Mouse (Mus musculus) heart, postnatal 10 days (tissue): ENCODE measurements around the gene Chka. TPM values are rescaled to one million over a fixed set of nuclear protein-coding genes. Genes with fewer than 3 reads are reported as not detected.

Source experiments
- DNase-seq, 2 experiments: peaks; one replicate each; pipeline ENCODE4 v3.0.0; 2021
- intact Hi-C: fragments of 180-260 bp; cut with DNase I; formaldehyde crosslinking; loops from one replicate; pipeline ENCODE4 v1.15.1; 2025
- total RNA-seq, 2 experiments: library from RNA; stranded (reverse); gene quantifications; 2 replicates each; pipeline ENCODE4 v1.2.3; 2021

The Chka gene
- total RNA-seq, 2 experiments from 2014 or later: 12.1 to 17.8 TPM

- DNase-seq: peak; percentile 70 to 77
- intact Hi-C loops: no loop called here
These were observed 84.6 kb downstream of the Chka start for GRCm38 (mm10) chr19:3935896-3936850.

- intact Hi-C loops: no loop called here
- no peak for DNase-seq
These were observed 90.7 kb downstream of the Chka start for GRCm38 (mm10) chr19:3942315-3942714.

- intact Hi-C loops: no loop called here
- peak in 1 of 2 experiments; percentile 31 for DNase-seq
These were observed 91.6 kb downstream of the Chka start for GRCm38 (mm10) chr19:3942986-3943735.

Other genes with a start within 250 kb of the Chka start
- gene Lrp5, start 165.2 kb upstream of the Chka start, total RNA-seq: 10 to 100 TPM; 50.6 to 51.0 TPM
- gene 1810055G02Rik, start 143.5 kb upstream of the Chka start, total RNA-seq: 10 to 100 TPM; 12.0 to 14.2 TPM
- 10 to 100 TPM; 36.7 to 38.9 TPM for gene Kmt5b, start 84.4 kb upstream of the Chka start, total RNA-seq
- 10 to 100 TPM; 15.7 to 16.2 TPM for gene Tcirg1, start 55.4 kb downstream of the Chka start, total RNA-seq
- gene Ndufs8, start 61.0 kb downstream of the Chka start, total RNA-seq: 100 to 1,000 TPM; 358 to 371 TPM
- gene Aldh3b1, start 78.0 kb downstream of the Chka start, total RNA-seq: 1 to 10 TPM; 2.6 to 2.7 TPM
- gene Unc93b1, start 83.4 kb downstream of the Chka start, total RNA-seq: 10 to 100 TPM; 19.7 to 24.5 TPM
- gene Aldh3b3, start 106.9 kb downstream of the Chka start, total RNA-seq: under 1 TPM; 0.10 to 0.24 TPM
- under 1 TPM; 0.32 to 0.72 TPM for gene Aldh3b2, start 120.6 kb downstream of the Chka start, total RNA-seq
- gene Acy3, start 134.8 kb downstream of the Chka start, total RNA-seq: 10 to 100 TPM; 12.8 to 13.4 TPM
- not detected for gene Tbx10, start 141.0 kb downstream of the Chka start, total RNA-seq
- gene Nudt8, start 148.8 kb downstream of the Chka start, total RNA-seq: 10 to 100 TPM; 61.2 to 71.2 TPM
- 1 to 10 TPM; 1.4 to 1.6 TPM for gene Gm49405, start 148.9 kb downstream of the Chka start, total RNA-seq
- 100 to 1,000 TPM; 102 to 103 TPM for gene Doc2g, start 151.5 kb downstream of the Chka start, total RNA-seq
- gene Ndufv1, start 161.0 kb downstream of the Chka start, total RNA-seq: 100 to 1,000 TPM; 960 to 987 TPM
- 100 to 1,000 TPM; 270 to 278 TPM for gene Gstp1, start 186.2 kb downstream of the Chka start, total RNA-seq
- gene Gstp2, start 194.2 kb downstream of the Chka start, total RNA-seq: 10 to 100 TPM; 87.3 to 90.7 TPM
- gene Gstp3, start 207.8 kb downstream of the Chka start, total RNA-seq: not detected
- gene Cabp2, start 229.8 kb downstream of the Chka start, total RNA-seq: not detected
- 10 to 100 TPM; 21.9 to 26.3 TPM for gene Cdk2ap2, start 245.4 kb downstream of the Chka start, total RNA-seq
- 10 to 100 TPM; 30.8 to 32.8 TPM for gene Pitpnm1, start 248.2 kb downstream of the Chka start, total RNA-seq